Mouse (Mus musculus): ENCODE measurements at regions not wholly inside any gene's neighbourhood (a gene's known extent, or its start where the extent isn't known, plus 50 kb on each side); places are given as distances from the start of the nearest gene placed in this dataset.

DNA sequence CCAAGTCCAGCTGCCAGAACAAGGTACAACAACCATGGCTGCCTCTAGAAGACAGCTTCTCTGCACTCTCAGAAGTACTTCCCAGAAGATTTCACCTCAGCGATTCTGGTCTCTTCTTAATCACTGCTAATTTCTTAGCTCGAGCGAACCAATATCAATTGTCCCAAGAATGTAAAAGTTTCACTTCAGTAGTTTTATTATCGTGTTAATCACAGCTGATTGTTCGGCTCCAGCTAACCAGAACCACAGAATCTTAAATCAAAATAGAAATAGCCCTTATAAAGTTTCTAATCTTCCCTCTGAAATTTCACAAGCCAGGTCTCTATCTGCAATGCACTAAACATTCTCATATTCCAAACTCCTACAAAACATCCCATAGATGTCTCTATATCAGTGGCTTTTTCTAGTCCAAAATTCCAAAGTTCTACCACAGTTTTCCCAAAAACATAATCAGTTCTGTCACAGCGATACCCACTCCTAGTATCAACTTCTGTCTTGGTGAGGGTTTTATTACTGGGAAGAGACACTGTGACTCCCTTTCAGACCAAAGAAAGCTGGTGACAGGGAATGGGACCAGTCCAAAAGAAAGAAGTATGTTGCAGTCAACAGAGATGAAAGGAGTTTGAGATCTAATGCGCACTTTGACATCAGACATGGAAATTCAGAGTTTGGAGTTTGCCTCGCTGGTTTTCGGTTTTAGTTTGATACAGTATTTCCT is 130.2 kb downstream of the Gm10283 start:
- DNase-seq (ENCODE audit: low spot score in 2 of 2) = no peak
- intact Hi-C loops (cut with DNase I) = no loop called here

- DNase-seq (ENCODE audit: low spot score in 2 of 2) = no peak
- intact Hi-C loops (cut with DNase I) = no loop called here
Measured at GRCm38 (mm10) chr8:60348291-60348690, 154.7 kb downstream of the Gm10283 start.

DNA sequence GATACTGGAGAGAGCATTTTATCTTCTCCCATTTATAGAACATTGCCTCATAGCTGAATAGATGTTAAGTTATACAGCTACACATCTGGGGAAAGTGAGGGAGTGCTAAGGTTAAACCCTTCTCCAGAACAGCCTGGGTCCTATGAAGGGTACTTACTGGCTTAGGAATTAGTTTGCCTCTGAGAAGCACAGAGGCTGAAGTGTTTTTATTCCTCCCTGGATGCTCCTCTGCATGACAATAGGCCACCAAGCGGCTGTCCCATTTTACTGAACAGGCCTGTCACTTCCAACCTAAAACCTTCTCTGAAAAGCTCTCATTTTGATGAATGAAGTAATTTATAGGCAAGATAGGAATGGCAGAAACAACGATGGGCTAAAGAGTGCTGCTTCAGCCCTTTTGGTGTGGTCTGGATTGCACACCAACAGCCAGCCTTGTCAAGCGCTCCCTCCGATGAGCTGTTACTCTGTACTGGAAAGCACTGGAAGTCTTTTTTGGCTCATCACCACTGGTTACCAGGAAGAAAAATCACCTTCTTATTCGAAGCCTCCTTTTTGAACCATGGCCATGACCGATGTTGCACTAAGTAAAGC is 157.1 kb downstream of the Gm10283 start:
- DNase-seq (ENCODE audit: low spot score in 2 of 2) = no peak
- intact Hi-C loops (cut with DNase I) = no loop called here

- intact Hi-C loops (cut with DNase I) = loop anchor here (10.0 kb wide), 1 partner anchor 1391 kb away; no protein-coding TSS in a partner anchor
- no peak for DNase-seq (ENCODE audit: low spot score in 2 of 2)
Measured at GRCm38 (mm10) chr8:60315478-60315877, 187.5 kb downstream of the Gm10283 start.

DNA sequence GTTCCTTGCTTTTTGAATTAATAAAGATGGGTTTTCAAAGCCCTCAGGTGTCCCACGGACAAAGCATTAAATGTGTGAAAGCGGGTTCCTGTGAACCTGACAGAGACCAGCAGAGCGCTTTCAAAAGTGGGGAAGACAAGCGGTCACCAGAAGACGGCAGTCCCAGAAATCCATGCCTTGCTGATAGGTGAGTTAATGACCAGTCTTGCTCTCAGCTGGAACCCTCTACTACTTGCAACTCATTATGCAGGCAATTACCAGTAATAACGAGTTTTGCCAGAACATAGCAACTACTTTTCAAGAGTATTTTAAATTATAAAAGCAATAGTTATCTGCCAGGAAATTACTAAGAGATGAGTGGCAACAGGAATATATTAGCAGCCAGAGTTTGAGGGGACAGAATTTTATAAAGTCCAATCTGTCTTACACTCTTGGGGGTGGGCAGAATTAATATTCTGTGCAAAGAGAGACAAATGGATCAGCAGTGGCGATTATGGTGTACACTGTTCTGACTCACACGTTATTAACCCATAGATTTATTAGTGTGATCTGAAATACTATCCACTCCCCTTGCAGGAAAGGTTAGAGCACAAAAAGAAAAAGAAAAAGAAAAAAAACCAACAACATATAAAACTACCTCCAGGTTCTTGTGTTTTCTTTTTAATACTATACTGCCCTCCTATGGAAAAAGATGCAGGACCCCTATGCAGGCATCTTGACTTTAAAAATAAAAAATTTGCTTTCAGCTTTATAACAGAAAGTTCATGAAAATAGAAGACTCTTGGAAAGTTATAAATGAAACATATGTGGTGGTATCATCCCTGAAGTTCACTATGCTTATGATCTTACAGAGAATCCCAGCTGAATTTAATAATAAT is 188.8 kb downstream of the Gm10283 start:
- no peak for DNase-seq (ENCODE audit: low spot score in 2 of 2)
- intact Hi-C loops (cut with DNase I) = loop anchor here (10.0 kb wide), 1 partner anchor 1389 kb away; no protein-coding TSS in a partner anchor

DNA sequence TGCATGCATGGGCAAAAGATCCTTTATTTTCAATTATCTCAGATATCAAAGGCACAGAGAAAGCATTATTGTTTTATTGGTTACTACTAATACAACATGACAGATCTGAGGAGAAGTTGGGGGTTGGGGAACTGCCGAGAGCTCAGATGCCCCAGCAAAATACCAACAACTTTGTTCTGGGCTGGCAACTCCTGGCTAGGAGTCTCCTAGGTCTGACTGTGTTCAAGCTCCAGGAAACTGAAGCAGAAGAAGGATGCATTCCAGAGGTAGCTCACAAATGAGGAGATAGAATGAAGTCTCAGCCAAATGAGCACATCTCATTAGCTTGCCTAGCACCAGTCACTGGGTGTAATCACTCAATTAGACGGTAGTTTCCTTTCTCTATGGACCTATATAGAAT is 192.9 kb downstream of the Gm10283 start:
- no peak for DNase-seq (ENCODE audit: low spot score in 2 of 2)
- intact Hi-C loops (cut with DNase I) = loop anchor here (10.0 kb wide), 1 partner anchor 1385 kb away; no protein-coding TSS in a partner anchor

GRCm38 (mm10) chr8:60301282-60301681 is 201.7 kb downstream of the Gm10283 start:
- intact Hi-C loops (cut with DNase I) = no loop called here
- DNase-seq (ENCODE audit: low spot score in 2 of 2) = no peak

GRCm38 (mm10) chr8:60277211-60277801 is 225.7 kb downstream of the Gm10283 start:
- intact Hi-C loops (cut with DNase I) = no loop called here
- DNase-seq (ENCODE audit: low spot score in 2 of 2) = no peak

DNA sequence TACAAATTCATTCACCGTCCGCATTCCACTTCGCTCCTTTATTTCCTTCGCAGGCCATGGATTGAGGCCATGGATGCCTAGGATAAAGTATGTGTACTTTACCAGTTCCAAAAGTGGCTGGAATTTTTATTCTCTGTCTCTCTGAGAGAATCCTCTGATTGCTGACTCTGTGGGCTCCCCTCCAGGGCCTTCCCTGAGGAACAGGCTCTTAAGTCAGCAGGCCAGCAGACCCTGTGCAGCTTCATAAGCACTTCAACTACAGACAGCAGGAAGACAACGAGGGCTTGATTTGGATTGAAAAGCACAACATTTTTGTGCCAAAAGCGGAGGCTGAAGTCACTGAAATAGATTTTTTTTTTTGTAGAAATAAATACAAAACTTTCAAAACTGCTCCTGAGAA is 252.7 kb downstream of the Gm10283 start:
- DNase-seq (ENCODE audit: low spot score in 2 of 2) = no peak
- intact Hi-C loops (cut with DNase I) = no loop called here

DNA sequence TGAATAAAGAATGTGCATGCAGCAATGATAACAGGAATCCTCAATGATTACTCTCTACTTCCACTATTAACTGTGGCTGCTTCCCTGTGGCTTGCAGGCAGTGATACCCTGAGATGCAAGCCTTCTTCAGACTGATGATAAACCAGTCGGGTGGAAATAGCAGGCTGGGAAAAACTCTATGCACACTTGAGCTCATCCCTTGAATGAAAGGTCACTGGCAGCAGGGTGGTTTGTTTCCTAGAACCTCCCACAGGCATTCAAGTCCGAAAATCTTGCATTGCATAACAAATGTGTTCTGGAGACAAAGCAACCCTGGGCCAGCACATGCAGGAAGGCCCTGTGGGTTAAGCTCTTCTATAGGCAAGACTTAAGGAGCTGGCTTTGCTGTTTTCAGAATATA is 253.3 kb downstream of the Gm10283 start:
- intact Hi-C loops (cut with DNase I) = no loop called here
- DNase-seq (ENCODE audit: low spot score in 2 of 2) = no peak

- intact Hi-C loops (cut with DNase I) = no loop called here
- DNase-seq (ENCODE audit: low spot score in 2 of 2) = no peak
Measured at GRCm38 (mm10) chr8:60247601-60248000, 255.4 kb downstream of the Gm10283 start.

- intact Hi-C loops (cut with DNase I) = no loop called here
- peak in 1 of 2 experiments; percentile 56 for DNase-seq (ENCODE audit: low spot score in 2 of 2)
Measured at GRCm38 (mm10) chr8:60241366-60241765, 261.6 kb downstream of the Gm10283 start.

- intact Hi-C loops (cut with DNase I) = no loop called here
- DNase-seq (ENCODE audit: low spot score in 2 of 2) = no peak
Measured at GRCm38 (mm10) chr8:60220946-60221345, 282.1 kb downstream of the Gm10283 start.

DNA sequence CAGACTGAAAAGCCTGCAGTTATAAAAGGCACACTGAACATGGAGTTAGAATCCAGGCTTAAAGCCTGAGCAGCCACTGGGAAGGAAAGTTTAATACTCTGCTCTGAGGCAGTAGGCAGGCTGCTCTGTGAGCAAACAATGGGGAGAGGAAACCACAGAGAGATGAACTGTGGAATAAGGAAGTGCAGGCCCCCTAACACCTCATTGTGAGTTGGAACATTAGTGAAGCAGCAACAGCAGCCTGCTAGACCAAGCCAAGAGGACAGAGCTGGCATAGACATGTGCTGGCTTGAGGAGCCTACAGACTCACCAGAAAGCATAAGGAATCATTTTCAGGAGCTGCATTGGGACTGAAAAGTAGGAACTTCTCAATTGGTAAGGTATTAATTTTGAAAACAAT is 307.4 kb downstream of the Gm10283 start:
- no peak for DNase-seq (ENCODE audit: low spot score in 2 of 2)
- intact Hi-C loops (cut with DNase I) = no loop called here

- intact Hi-C loops (cut with DNase I) = no loop called here
- DNase-seq (ENCODE audit: low spot score in 2 of 2) = no peak
Measured at GRCm38 (mm10) chr8:60167716-60168272, 335.2 kb downstream of the Gm10283 start.

All from left cerebral cortex, postnatal 25 days (tissue).